Mouse (Mus musculus): ENCODE results near the gene Tmem91.

Tmem91 gene

GRCm38 (mm10) chr7:25683474-25684180 is 8.7 kb upstream of the Tmem91 start:
- no peak; the same call in 1 of the 2 replicates for TF ChIP-seq GATA4 (IDR thresholded peaks at IDR 0.05; ENCODE audit: insufficient replicate concordance, low read length)

- no peak for TF ChIP-seq GATA4 (IDR thresholded peaks at IDR 0.05; ENCODE audit: insufficient replicate concordance, low read length)
Measured at GRCm38 (mm10) chr7:25681341-25682231, 6.6 kb upstream of the Tmem91 start.

GRCm38 (mm10) chr7:25680514-25681258 is 5.7 kb upstream of the Tmem91 start, which contains the start of gene B9d2:
TSS of gene B9d2 (plus strand) at chr7:25680780.
- TF ChIP-seq GATA4 (IDR thresholded peaks at IDR 0.05; ENCODE audit: insufficient replicate concordance, low read length): peak; percentile 70; the same call in 1 of the 2 replicates

- TF ChIP-seq GATA4 (IDR thresholded peaks at IDR 0.05; ENCODE audit: insufficient replicate concordance, low read length): no peak
Measured at GRCm38 (mm10) chr7:25679971-25680370, 5.0 kb upstream of the Tmem91 start.

- no peak for TF ChIP-seq GATA4 (IDR thresholded peaks at IDR 0.05; ENCODE audit: insufficient replicate concordance, low read length)
Measured at GRCm38 (mm10) chr7:25677013-25677412, 2.0 kb upstream of the Tmem91 start.

GRCm38 (mm10) chr7:25676085-25676781 is 1.3 kb upstream of the Tmem91 start:
- no peak for TF ChIP-seq GATA4 (IDR thresholded peaks at IDR 0.05; ENCODE audit: insufficient replicate concordance, low read length)

- TF ChIP-seq GATA4 (IDR thresholded peaks at IDR 0.05; ENCODE audit: insufficient replicate concordance, low read length): no peak
Measured at GRCm38 (mm10) chr7:25675405-25675804, 439 bp upstream of the Tmem91 start.

GRCm38 (mm10) chr7:25674297-25674696 is 669 bp downstream of the Tmem91 start:
- TF ChIP-seq GATA4 (IDR thresholded peaks at IDR 0.05; ENCODE audit: insufficient replicate concordance, low read length): no peak

- TF ChIP-seq GATA4 (IDR thresholded peaks at IDR 0.05; ENCODE audit: insufficient replicate concordance, low read length): no peak
Measured at GRCm38 (mm10) chr7:25672442-25672841, 2.5 kb downstream of the Tmem91 start.

GRCm38 (mm10) chr7:25671686-25672085 is 3.3 kb downstream of the Tmem91 start:
- no peak for TF ChIP-seq GATA4 (IDR thresholded peaks at IDR 0.05; ENCODE audit: insufficient replicate concordance, low read length)

GRCm38 (mm10) chr7:25670096-25670495 is 4.9 kb downstream of the Tmem91 start:
- TF ChIP-seq GATA4 (IDR thresholded peaks at IDR 0.05; ENCODE audit: insufficient replicate concordance, low read length): no peak

GRCm38 (mm10) chr7:25669631-25670030 is 5.3 kb downstream of the Tmem91 start:
- no peak for TF ChIP-seq GATA4 (IDR thresholded peaks at IDR 0.05; ENCODE audit: insufficient replicate concordance, low read length)

- TF ChIP-seq GATA4 (IDR thresholded peaks at IDR 0.05; ENCODE audit: insufficient replicate concordance, low read length): no peak
Measured at GRCm38 (mm10) chr7:25669158-25669557, 5.8 kb downstream of the Tmem91 start.

- no peak for TF ChIP-seq GATA4 (IDR thresholded peaks at IDR 0.05; ENCODE audit: insufficient replicate concordance, low read length)
Measured at GRCm38 (mm10) chr7:25666381-25666780, 8.6 kb downstream of the Tmem91 start.
